Mouse (Mus musculus) ovary, adult 10 weeks (tissue): ENCODE results near the gene Sp8. TPM values are rescaled to one million over a fixed set of nuclear protein-coding genes. Genes with fewer than 3 reads are reported as not detected.

Source experiments
- polyA plus RNA-seq: library from polyadenylated mRNA; stranded (reverse); fragments of 350-450 nt; fragmentation: Illumina TruSeq; extraction: RNeasy Lipid Tissue Mini Kit (QIAGEN cat#74804); gene quantifications from one replicate; pipeline ENCODE4 v1.2.3, GENCODE M21; 2014

Gene Sp8
- not detected for polyA plus RNA-seq

DNA sequence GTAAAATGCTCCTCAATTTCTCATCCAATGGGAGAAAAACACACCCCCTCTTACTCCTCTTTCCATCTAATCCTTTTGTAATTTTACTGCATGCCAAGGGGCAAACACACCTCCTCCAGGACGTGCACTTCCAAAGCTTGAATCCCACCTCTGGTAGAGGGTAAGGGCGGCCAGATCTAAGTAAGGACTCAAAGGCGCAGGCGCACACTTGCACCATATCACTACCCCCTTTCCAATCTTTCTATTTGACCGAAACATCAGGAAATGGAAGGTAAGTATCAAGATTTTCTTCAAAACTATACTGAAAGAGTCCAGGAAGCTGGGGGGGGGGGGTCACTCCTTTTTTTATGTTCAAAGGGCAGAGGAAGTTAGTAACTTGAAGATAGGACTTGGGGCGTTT is at the start of gene Sp8:
TSS of gene Sp8 (plus strand) at position 109 of the 400 bp plus-strand sequence.

Other genes with a start within 250 kb of the Sp8 start
- 0.11 TPM for gene Abcb5, start 120.1 kb downstream of the Sp8 start, polyA plus RNA-seq